Mouse (Mus musculus) heart, adult 18-20 months (tissue): ENCODE data around the gene Lcp2. TPM values are rescaled to one million over a fixed set of nuclear protein-coding genes. Genes with fewer than 3 reads are reported as not detected.
"Not testable (repeated sequence)": the region's sequence is repeated elsewhere in the genome, so short reads cannot be mapped to it uniquely, and the experiment has no call there.

ENCODE experiments used
- DNase-seq, 2 experiments: peaks; one replicate each; pipeline ENCODE4 v3.0.0; 2021 to 2022; ENCODE audit warnings: mixed read lengths in 1 of 2
- total RNA-seq, 2 experiments: library from RNA; stranded (reverse); gene quantifications; 2 replicates each; pipeline ENCODE4 v1.2.3; 2021

The Lcp2 gene
- total RNA-seq, 2 experiments from 2014 or later, result 2.4 to 2.6 TPM

GRCm38 (mm10) chr11:34086164-34086751, 39.5 kb downstream of the Lcp2 start:
- peak in 1 of 2 experiments; percentile 22 for DNase-seq

- DNase-seq, result no peak
Measured at GRCm38 (mm10) chr11:34087064-34087463, 40.3 kb downstream of the Lcp2 start.

GRCm38 (mm10) chr11:34098422-34098821, 51.7 kb downstream of the Lcp2 start, which contains the start of gene 4930469K13Rik:
Gene 4930469K13Rik, minus strand, starts transcription at chr11:34098554.
- DNase-seq, result no peak

GRCm38 (mm10) chr11:34101827-34102226, 55.1 kb downstream of the Lcp2 start:
- no peak for DNase-seq

GRCm38 (mm10) chr11:34104919-34105318, 58.2 kb downstream of the Lcp2 start:
- DNase-seq, result no peak

- DNase-seq, result no peak
Measured at GRCm38 (mm10) chr11:34109260-34109659, 62.5 kb downstream of the Lcp2 start.

GRCm38 (mm10) chr11:34111940-34112339, 65.2 kb downstream of the Lcp2 start:
- no peak for DNase-seq

GRCm38 (mm10) chr11:34112781-34113380, 66.2 kb downstream of the Lcp2 start:
- DNase-seq, result no peak

- DNase-seq, result no peak
Measured at GRCm38 (mm10) chr11:34113760-34114159, 67.0 kb downstream of the Lcp2 start.

- peak; percentile 11 to 55 for DNase-seq
Measured at GRCm38 (mm10) chr11:34116572-34117135, 69.9 kb downstream of the Lcp2 start.

GRCm38 (mm10) chr11:34117581-34117980, 70.9 kb downstream of the Lcp2 start:
- DNase-seq, result no peak

- DNase-seq, result no peak
Measured at GRCm38 (mm10) chr11:34118319-34118718, 71.6 kb downstream of the Lcp2 start.

GRCm38 (mm10) chr11:34123147-34123546, 76.4 kb downstream of the Lcp2 start:
- DNase-seq, result peak; percentile 23 to 32

GRCm38 (mm10) chr11:34124852-34125251, 78.1 kb downstream of the Lcp2 start:
- no peak for DNase-seq

GRCm38 (mm10) chr11:34125727-34126126, 79.0 kb downstream of the Lcp2 start:
- DNase-seq, result not testable (repeated sequence)

GRCm38 (mm10) chr11:34128412-34128811, 81.7 kb downstream of the Lcp2 start:
- DNase-seq, result no peak

- no peak for DNase-seq
Measured at GRCm38 (mm10) chr11:34139296-34139695, 92.6 kb downstream of the Lcp2 start.

Other genes with a start within 250 kb of the Lcp2 start
- gene Kcnmb1, start 83.9 kb upstream of the Lcp2 start, total RNA-seq, result under 1 TPM; 0.55 to 0.75 TPM
- gene Kcnip1, start 53.8 kb upstream of the Lcp2 start, total RNA-seq, result under 1 TPM; 0.17 to 0.28 TPM
- not detected for gene 4930469K13Rik, start 51.6 kb downstream of the Lcp2 start, total RNA-seq
- gene Foxi1, start 161.2 kb downstream of the Lcp2 start, total RNA-seq, result not detected